In genomic region chr5:90494308-90494707, GRCm38 (mm10) we compare ENCODE assay signal across 1 mouse cellular context.
TF ChIP-seq lines count a peak whose summit lies in the region.

No protein-coding gene starts in this region.

TF ChIP-seq in CH12.LX, 34 proteins besides CTCF, POLR2A, EP300 and RAD21:
- TF ChIP-seq BHLHE40 (IDR thresholded peaks at IDR 0.05; ENCODE audit: low read depth, low read length) (0 out of 2 replicates have a peak, but pooled peaks have one; percentile 7), USF2 (conservative IDR thresholded peaks at IDR 0.05; ENCODE audit: low read depth, low read length) (no peak)
